Mouse (Mus musculus) ovary, postnatal 10 days (tissue): ENCODE results near the gene Pam.

Source experiments
- DNase-seq: peaks from one replicate; pipeline ENCODE4 v3.0.0; 2022; ENCODE audit warnings: low spot score

Gene Pam

DNA sequence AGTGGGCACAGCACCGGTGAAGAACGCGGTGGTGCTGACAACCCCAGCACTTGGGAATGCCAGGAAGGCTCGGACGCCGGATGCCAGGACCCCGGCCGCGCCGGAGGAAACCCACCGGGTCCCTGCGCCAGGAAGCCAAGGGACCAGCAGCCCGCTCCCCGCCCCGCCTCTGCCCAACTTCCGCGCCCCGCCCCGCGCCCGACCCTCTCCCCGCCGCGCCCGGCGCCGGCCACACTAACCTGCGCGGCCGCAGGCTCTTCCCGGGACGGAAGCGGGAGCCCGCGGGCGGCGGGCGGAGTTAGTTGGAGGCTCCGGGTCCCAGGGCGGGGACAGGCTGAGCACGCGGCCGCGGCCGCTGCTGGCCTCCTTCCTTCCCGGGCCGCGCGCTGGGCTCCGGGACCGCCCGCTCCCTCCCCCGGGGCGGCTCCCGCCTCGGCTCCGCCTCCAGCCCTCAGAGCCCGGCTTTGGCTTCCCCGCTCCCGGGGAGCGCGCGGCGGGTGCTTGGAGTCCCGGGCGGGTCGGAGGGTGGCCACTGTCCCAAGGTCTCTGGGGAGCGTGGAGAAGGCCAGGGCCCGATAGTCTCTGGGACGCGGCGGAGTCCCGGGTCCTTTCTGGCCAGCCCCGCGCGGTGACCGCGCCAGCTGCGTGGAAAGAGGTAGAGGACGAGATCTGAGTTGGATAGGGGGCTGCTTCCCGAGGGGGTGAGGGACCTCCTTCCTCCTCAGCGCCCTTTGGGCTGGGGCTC, at the start of gene Pam:
Gene Pam (minus strand): TSS at position 401 of the 745 bp plus-strand sequence.
- DNase-seq, result peak; percentile 74

- DNase-seq, result no peak
These were observed 49.4 kb upstream of the Pam start for GRCm38 (mm10) chr1:98144845-98145244.

- DNase-seq, result no peak
These were observed 35.8 kb upstream of the Pam start for GRCm38 (mm10) chr1:98131244-98131643.

GRCm38 (mm10) chr1:98129561-98130347, 34.3 kb upstream of the Pam start:
- DNase-seq, result no peak

DNA sequence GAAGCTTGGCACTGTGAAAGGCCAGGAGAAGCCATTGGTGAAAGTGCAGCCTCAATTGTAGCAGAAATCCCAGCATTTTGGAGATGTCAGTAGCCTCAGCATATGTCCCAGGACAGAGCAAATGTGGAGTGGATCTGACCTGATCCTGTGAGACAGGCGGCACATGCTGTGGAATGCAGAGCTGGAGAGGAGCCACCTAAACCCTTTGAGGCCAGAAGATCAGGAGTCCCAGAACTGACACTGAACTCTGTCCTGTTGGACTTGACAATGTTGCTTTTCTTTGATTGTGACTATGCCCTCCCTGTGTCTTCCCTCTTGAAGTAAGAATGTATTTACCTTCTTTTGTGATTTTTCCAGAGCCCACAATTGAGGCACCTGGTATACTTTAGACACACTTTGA, 33.7 kb upstream of the Pam start:
- DNase-seq, result no peak

GRCm38 (mm10) chr1:98128338-98129096, 33.1 kb upstream of the Pam start:
- DNase-seq, result no peak

DNA sequence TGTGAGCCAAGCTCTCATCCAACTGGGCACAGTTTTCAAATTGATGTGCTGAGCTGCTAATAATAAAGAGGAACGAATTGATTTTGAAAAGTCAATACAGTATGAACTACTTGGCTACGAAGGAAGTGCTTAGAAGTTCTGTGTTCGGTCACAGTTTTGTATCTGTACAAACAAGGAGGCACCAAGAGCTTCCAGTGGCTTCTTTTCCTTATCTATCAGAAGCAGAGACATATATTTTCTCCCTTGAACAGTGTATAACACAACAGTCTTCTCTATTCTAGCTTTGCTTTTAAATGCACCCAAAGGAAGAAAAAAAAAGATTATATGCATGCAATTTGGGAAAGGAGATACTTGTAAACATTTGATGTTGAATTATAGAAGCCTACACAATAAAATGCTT, 30.8 kb upstream of the Pam start:
- no peak for DNase-seq

GRCm38 (mm10) chr1:98124727-98125126, 29.3 kb upstream of the Pam start:
- DNase-seq, result no peak

DNA sequence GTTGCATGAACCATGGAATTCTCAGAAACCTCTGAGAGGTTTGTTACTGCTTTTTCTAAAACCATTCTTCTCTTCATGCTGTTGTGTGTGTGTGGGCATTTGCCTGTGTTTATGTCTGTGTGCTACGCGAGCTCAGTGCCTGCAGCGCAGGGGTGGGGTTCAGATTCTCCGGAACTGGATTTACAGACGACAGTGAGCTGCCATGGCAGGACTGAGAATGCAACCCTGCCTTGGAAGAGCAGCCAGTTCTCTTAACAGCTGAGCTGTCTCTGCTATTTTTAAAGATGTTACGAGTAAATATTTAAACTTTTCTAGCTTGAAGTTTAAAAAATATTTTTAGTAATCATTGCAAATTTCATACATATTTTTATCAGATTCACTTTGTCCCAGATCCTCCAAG, 24.1 kb upstream of the Pam start:
- DNase-seq, result no peak

DNA sequence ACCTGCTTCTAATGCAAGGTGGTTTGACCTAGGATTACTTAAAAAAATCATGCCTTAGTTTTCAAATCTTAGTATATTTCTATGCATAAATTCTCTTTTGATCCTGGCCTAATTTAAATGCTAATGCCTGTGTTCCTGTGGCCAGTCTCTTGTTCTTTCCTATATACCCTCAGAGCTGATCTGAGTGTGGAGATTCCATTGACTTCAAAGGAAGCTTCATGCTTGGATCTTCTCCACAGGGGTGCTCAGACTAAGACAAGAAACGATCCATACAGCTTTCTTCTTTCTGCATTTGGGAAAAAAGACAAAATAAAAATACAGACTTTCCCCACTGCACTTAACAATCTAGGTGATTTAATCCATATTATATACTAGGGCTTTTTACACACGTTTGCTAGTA, 12.2 kb upstream of the Pam start:
- DNase-seq, result no peak

- DNase-seq, result no peak
These were observed 4.0 kb upstream of the Pam start for GRCm38 (mm10) chr1:98099441-98099840.

- no peak for DNase-seq
These were observed 2.7 kb upstream of the Pam start for GRCm38 (mm10) chr1:98097957-98098729.

- no peak for DNase-seq
These were observed 1.0 kb upstream of the Pam start for GRCm38 (mm10) chr1:98096396-98096935.

- no peak for DNase-seq
These were observed 515 bp upstream of the Pam start for GRCm38 (mm10) chr1:98095991-98096330.

- peak; percentile 28 for DNase-seq
These were observed 618 bp downstream of the Pam start for GRCm38 (mm10) chr1:98094811-98095245.

GRCm38 (mm10) chr1:98089336-98089975, 6.0 kb downstream of the Pam start:
- no peak for DNase-seq

- DNase-seq, result no peak
These were observed 9.0 kb downstream of the Pam start for GRCm38 (mm10) chr1:98086456-98086855.

- DNase-seq, result no peak
These were observed 10.7 kb downstream of the Pam start for GRCm38 (mm10) chr1:98084596-98085274.

- no peak for DNase-seq
These were observed 11.9 kb downstream of the Pam start for GRCm38 (mm10) chr1:98083508-98083907.

DNA sequence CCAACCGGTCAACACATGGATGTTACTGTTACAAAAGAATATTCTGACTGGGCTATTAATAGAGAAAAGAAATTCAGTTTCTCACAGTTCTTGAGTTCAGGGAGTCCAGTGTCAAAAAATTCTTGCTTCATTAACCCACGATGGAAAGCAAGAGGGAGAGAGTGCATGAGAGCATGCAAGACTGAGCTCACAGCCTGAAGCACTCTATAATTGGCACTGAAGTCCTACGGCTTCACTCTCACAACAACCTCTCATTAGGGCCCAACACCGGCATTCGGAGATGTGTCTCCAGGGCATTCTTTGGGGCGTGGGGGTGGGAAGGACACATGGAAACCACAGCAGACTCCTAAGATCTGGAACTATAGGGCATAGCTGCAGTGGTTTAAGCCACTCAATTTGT, 12.5 kb downstream of the Pam start:
- DNase-seq, result no peak

DNA sequence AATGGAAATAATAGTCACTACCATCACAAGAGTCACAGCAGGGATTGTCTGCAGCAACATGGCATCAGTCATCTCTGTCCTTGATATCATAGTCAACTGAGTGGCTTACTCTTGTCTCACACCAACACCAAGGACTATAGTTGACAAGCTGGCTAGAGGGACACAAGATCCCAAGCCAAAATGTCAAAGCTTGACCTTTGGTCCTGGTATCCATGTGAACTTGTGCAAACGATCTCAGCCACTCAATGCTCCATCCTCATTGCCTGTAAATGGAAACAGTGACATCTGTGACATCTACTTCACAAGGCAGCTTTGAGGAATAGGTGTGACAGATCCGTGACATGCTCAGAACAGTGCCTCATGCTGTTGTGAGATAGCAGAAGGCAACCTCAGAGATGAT, 15.0 kb downstream of the Pam start:
- DNase-seq, result no peak
